Mouse (Mus musculus): ENCODE data around the gene Pcp4l1.
"Not testable (repeated sequence)": the region's sequence is repeated elsewhere in the genome, so short reads cannot be mapped to it uniquely, and the experiment has no call there.

Pcp4l1 gene

DNA sequence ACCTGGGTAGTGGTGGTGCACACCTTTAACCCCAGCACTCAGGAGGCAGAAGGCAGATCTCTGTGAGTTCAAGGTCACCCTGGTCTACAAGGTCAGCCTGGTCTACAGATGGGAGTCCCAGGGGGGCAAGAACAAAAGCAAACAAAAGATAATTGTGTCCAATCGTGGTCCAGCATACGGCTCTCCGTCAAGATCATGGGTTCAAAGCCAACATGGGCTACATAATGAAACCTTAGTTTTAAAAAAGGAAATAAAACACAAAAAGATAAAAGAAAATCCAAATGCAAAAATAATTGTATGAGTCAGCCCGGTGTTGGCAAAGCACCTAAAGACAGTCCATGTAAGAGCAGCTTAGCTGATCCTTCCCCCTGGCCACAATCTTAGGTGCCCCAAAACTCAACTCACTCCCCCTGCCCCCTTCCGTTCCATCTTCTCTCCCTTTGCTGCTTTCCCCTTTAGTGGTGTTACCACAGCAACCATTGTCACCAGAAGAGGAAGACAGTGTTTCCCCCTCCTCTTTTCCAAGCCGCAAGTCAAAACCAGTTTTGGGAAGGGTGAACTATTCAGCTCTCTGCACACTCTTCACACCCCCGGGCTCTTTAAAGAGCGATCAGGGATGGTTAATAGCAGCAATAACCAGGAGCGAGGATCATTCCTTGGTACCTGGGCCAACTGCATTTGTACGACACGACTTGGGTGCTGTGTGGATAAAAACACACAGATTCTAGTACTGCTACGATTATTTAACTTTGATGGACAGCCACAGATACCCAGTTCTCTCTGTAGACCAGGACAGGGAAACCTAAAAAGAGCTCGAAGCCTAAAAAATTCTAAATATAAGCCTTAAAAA, 8.0 kb downstream of the Pcp4l1 start:
- DNase-seq: no peak

DNA sequence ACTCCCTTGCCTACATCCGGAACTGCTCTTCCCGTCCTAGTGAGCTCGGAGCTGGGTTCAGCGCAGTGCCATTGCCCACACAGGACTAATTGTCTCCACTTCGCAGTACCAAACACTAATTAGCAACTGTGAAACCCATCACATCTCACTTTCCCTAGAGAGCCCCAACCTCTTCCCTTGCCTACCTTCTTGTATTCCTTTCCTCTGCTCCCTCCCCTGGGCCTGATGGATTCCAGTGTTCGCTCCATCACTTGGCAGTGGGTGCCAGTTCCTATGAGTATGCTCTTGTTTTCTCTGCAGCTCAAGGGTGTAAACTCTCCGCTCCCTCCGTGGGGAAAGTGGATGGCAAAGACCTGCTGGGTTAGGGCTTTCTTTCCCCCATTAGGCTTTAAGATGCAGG, 10.4 kb downstream of the Pcp4l1 start:
- no peak for DNase-seq

DNA sequence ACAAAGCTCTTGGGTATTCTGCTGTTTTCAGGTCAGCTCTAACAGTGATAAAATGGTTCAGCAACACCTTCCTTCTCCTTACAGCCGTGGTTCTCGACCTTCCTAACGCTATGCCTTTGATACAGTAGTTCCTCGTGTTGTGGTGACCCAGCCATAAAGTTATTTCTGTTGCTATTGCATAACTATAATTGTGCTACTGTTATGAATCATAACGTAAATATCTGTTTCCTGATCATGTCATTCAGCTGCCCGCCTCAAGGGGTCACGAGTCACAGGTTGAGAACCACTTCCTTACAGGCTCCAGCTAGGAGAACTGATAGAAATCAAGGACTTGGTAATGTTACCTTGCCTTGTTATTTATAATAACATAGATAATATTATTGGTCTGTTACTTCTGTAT, 11.8 kb downstream of the Pcp4l1 start:
- peak; percentile 65 to 72 for DNase-seq

- DNase-seq: peak; percentile 11 to 15
Observed at GRCm38 (mm10) chr1:171183620-171184019, 12.4 kb downstream of the Pcp4l1 start.

DNA sequence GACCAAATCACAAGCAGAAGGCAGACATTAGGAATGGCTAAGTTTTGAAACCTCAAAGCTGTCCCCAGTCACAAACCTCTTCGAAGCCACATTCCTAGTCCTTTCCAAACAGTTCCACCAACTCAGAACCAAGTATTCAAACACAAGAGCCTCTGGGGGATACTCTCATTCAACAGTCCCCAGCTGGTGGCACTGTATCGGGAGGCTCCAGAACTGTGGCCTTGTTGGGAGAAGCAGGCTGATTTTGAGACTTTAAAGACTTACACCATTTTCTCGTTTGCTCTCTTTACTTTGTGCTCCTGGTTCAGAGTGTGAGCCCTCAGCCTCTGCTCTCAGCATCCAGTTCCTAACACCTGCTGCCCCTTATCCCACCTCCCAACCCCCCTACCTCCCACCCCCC, 13.0 kb downstream of the Pcp4l1 start:
- DNase-seq: no peak

GRCm38 (mm10) chr1:171179487-171180171, 16.4 kb downstream of the Pcp4l1 start:
- DNase-seq: no peak

DNA sequence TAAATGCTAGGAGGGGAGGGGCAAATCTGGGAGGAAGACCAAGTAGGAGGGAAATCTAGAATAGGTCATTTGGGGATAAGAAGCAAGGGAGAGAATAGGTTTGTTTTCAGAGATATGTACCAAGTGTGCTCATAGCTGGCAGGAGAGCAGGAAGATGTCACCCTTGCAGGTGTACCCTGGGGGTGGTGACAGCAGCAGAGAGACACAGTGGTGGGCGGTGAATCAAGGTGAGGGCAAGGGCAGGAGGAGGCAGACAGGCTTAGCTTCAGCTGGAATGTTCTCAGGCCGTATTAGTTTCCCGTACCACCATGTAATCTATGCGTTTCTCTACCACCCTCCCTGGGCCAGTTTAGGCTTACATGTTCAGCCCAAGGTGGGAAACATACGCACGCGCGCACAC, 23.3 kb downstream of the Pcp4l1 start:
- DNase-seq: no peak

- no peak for DNase-seq
Observed at GRCm38 (mm10) chr1:171171138-171171537, 24.9 kb downstream of the Pcp4l1 start.

DNA sequence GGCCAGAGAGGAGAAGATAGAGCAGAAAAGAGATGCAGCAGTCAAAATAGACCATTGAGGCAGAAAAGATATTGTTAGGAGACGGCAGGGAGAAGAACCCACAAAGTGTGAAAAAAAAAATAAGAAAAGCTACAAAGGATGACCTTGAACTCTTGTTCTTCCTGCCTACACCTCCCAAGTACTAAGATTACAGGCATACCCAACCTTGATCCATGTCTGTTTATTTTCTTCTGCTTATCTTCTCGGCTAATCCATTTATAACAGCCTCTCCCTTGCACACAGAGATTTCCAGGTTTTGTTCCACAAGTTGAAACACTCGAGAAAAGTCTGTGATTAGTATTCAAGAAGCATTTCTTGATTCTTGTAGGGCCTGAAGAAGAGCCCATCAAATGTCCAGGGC, 26.2 kb downstream of the Pcp4l1 start:
- no peak for DNase-seq

GRCm38 (mm10) chr1:171168906-171169305, 27.2 kb downstream of the Pcp4l1 start:
- DNase-seq: no peak

DNA sequence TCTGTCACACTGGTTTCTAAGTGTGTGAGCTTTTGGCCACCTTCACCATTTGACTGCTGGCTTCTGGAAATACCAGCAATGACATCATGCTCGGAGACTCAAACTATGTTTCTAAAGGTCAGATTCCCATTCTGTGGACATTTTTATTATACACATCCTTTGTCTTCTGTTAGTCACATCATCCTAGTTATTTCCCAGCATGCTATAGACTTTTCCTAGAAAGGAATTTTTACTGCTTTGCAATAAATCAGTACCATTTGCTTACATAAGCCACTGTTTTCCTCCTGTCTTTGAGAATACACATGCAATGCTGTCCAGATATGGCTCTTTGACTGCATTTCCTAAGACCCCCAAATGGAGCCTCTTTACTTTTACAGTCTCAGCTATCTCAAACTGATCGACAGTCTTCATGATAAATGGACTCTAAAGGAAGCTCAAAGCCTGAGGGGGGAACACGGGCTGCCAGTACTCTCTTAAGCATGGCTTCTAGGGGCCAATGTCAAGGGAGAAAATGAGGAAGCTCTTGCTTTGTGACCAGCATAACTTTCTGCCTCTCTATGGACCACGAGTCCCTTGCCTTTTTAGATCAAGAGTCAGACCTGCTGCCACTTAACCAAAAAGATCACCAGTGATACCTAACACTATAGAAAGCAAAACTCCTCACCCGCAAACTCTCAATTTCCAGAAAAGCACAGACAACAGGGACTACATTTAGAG, 30.3 kb downstream of the Pcp4l1 start:
- DNase-seq: no peak

GRCm38 (mm10) chr1:171164258-171164657, 31.8 kb downstream of the Pcp4l1 start:
- DNase-seq: peak in 1 of 2 experiments; percentile 12

- no peak for DNase-seq
Observed at GRCm38 (mm10) chr1:171162526-171162925, 33.5 kb downstream of the Pcp4l1 start.

DNA sequence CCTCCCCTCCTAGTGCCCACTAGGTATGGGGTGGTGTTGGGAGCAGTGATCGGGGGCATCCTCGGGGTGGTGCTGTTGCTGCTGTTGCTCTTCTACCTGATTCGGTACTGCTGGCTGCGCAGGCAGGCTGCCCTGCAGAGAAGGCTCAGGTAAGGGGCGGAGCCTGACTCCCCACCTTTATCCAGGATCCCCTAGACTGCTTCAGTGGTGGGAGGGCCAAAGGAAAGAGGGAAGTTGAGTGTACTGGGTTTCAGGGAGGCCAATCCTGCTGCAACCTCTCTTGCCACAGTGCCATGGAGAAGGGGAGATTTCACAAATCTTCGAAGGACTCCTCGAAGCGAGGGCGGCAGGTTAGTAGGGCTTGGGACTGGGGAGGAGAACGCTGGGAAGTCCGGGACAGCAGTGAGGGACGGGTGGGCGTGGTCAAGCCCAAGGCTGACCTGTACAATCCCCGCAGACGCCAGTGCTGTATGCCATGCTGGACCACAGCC, 36.5 kb downstream of the Pcp4l1 start:
- peak; percentile 29 to 31 for DNase-seq

DNA sequence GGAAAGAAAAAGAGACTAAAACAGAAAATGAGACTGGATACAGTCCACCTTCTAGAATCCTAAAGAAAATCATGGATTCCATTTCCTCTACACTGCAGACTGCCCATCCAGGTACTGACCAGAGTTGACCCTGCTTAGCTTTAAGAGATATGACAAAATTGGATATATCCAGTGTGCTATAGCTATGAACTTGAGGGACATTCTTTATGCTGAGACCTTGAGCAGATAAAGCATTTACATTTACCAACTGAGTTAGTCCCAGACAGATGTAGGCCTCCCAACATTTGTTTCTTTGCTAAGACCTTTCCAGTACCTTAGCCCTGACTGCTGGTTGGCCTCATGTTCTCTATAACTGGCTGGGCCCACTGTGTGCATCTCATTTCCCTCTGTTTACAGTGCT, 38.1 kb downstream of the Pcp4l1 start:
- no peak for DNase-seq

GRCm38 (mm10) chr1:171156644-171157043, 39.4 kb downstream of the Pcp4l1 start:
- DNase-seq: no peak

DNA sequence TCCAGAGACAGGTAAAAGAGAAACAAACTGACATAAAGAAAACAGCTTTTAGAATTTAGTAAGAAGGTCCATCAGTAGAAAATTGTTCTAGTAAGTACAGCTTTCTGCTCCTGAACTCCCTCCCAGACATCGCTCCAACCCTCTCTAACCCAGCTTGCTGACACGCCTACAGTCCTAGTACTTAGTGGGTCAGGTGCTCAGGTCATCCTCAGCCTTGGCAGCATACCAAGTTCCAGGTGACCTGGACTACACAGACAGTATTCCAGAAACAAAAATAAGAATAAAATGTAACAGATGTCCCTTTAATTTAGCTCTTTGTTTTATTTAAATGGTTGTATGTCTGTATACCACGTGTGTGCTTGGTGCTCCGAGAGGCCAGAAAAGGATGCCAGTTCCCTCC, 44.1 kb downstream of the Pcp4l1 start:
- no peak for DNase-seq

GRCm38 (mm10) chr1:171150838-171151391, 45.2 kb downstream of the Pcp4l1 start:
- DNase-seq: no peak

GRCm38 (mm10) chr1:171149974-171150760, 45.9 kb downstream of the Pcp4l1 start, which contains the start of the genes Sdhc and Mpz:
Gene Sdhc (minus strand): TSS chr1:171150603.
Gene Mpz (plus strand): TSS chr1:171150711.
- peak; percentile 99 for DNase-seq

- DNase-seq: peak in 1 of 2 experiments; percentile 12
Observed at GRCm38 (mm10) chr1:171142981-171143380, 53.1 kb downstream of the Pcp4l1 start.

- not testable (repeated sequence) for DNase-seq
Observed at GRCm38 (mm10) chr1:171137486-171138155, 58.4 kb downstream of the Pcp4l1 start.

All from B cell, adult 2 months (primary cell).